Mouse (Mus musculus) right cerebral cortex, adult 18-20 months (tissue): ENCODE data around the gene Vwc2l.

Experiments
- DNase-seq: peaks from one replicate; pipeline ENCODE4 v3.0.0; 2022; ENCODE audit warnings: mixed read lengths

Gene Vwc2l

GRCm38 (mm10) chr1:70725655-70726066 lies at the start of gene Vwc2l:
Gene Vwc2l (plus strand): TSS chr1:70725715.
- DNase-seq = peak; percentile 52

GRCm38 (mm10) chr1:70692529-70692928 lies 33.0 kb upstream of the Vwc2l start:
- no peak for DNase-seq

DNA sequence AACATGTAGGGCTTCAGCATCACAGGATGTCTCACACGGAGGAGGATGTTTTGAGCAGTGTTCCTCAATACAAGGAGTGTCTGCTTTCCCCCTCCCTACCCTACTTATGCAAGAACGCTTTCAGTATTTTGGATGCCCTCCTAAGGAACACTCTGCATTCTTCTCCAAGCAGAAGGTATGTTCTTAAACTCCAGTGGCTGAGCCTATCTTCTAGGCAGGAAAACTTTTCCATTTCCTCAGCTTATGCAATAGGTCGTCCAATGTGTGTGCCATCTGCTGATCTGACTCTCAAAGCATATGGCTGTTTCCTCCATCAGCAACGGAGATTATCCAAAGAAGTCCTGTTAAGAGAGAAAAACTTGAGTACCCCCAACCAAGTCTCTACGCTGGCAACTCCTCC lies 25.2 kb upstream of the Vwc2l start:
- peak; percentile 10 for DNase-seq

DNA sequence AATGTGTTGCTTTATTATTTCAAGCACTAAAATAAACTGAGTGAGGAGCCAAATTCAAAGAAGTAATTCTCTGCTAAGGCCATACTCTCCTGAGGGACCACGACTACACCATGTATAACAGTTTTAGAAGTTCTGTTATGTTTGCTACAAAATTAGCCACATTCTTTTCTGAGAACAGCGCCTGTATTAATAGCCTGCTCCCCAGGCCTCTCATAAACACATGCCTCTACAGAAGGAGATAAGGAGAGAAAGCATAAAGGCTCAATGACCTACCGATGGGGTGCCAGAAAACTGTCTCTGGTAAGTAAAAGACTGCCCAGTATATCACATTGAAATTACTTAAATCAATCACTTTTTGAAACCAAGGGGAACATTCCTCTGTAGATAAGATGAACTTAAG lies 21.6 kb upstream of the Vwc2l start:
- DNase-seq = no peak

DNA sequence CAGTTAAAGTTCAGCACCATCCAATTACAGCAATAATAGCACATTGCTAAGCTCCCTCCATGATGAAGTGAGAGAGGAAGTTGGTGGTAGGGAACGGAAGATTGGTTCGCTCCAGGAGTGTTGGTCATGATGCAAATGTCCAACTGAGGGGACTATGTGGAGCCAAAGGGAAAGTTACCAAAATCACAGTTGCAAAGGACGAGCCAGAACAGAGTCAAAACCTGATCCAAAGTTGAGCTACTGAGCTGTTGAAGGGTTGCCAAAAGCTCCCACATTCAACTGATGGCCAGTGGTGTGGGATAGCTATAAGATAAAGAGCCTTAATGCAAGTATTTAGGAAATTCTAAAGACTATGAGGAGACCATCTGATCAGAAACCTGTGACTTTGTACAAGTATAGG lies 19.7 kb upstream of the Vwc2l start:
- DNase-seq = no peak

GRCm38 (mm10) chr1:70725045-70725444 lies 470 bp upstream of the Vwc2l start:
- no peak for DNase-seq

GRCm38 (mm10) chr1:70787146-70787545 lies 61.6 kb downstream of the Vwc2l start:
- DNase-seq = no peak

GRCm38 (mm10) chr1:70791636-70792035 lies 66.1 kb downstream of the Vwc2l start:
- no peak for DNase-seq

DNA sequence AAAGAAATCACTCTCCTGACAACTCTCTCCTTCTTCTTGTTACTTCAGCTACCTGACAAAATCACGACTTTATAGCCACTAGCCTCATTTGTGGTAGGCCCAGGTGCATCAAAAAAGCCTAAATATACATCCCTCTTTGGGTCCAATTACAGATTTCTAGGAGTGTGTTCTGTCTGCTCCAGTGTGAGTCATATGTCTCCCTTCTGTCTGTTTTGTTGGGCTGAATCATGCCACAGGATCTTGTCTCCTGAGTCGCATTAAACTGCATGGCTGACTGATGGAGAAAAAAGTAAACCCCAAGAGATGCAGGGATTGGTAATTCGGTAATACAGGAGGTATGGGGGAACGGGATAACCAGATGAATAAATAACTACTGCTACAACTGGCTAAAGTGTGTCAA lies 69.6 kb downstream of the Vwc2l start:
- DNase-seq = peak; percentile 5

DNA sequence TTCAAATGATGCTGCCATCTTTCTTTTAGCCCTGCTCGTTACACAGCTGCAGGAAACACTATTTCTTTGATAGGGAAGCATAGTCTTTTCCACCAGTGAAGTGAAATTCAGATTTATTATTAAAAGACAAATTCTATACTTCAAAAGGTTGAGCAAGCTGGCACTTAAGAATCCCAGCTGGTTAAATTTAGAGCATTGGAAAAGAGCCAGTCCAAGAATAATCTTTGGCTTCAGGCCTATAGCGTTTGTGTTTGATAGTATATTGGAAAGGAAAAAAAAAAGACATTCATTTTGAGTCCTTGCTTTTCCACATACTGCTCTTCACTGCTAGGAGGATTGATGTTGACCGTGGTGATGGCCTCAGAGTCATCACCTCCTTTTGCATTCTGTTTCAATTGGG lies 77.9 kb downstream of the Vwc2l start:
- no peak for DNase-seq

- DNase-seq = no peak
These were observed 97.6 kb downstream of the Vwc2l start for GRCm38 (mm10) chr1:70823111-70823510.

GRCm38 (mm10) chr1:70833262-70833661 lies 107.7 kb downstream of the Vwc2l start:
- no peak for DNase-seq

- DNase-seq = no peak
These were observed 116.7 kb downstream of the Vwc2l start for GRCm38 (mm10) chr1:70842222-70842621.

GRCm38 (mm10) chr1:70845276-70845675 lies 119.8 kb downstream of the Vwc2l start:
- DNase-seq = no peak

DNA sequence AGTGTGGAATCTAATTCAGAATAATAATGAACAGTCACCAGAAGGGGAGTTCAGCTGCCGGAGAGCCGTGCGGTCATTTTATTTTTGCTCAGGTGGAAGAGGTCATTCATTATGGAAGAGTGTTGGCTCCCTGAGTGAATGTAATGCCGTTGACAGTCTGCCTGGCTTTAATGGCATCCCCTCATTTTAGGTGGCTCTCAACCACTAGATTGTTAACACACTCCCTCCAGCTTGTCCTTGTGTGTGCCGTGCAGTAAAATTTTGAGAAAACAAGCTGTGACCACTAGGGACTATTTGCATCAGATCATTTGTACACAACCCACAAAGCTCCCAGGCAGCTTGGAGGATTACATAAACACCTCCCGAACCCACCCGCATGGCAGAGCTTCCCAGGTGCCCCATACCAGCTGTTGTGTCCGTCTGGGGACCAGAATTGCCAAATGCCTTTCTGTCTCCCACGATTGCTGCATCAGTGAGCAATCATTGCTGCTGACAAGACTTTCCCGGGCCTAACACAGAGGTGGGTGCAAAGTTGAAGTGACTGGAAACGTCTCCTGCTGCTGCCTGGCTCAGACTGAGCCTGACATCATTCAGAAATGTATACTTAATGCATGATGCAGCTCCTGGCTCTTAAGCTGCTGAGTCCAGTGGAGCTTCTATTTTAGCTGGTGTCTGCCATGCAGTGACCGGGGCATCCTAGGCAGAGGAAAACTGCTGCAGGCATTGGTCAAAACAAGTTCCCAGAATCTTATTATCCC lies 126.3 kb downstream of the Vwc2l start:
- peak; percentile 15 for DNase-seq

- DNase-seq = no peak
These were observed 127.9 kb downstream of the Vwc2l start for GRCm38 (mm10) chr1:70853446-70853845.

DNA sequence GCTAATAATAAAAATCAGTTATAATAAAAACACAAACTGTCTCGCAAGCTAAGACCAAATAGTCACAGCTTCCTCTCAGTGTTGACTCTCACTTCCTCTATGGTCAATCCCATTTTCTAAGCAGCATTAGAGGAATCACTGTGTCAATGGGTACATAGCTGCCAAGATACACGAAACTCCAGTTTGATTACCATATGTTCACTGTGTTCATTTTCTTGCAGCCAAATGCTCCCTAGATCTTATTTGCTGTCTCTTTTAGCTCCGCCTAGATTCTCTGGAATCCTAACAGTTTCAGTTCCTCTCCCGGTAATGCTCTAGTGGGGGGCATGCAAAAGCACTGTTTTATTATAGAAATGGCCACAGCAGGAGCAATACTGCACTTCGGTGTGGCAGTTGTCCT lies 130.4 kb downstream of the Vwc2l start:
- DNase-seq = no peak

- peak; percentile 12 for DNase-seq
These were observed 136.2 kb downstream of the Vwc2l start for GRCm38 (mm10) chr1:70861672-70862071.

- DNase-seq = no peak
These were observed 140.6 kb downstream of the Vwc2l start for GRCm38 (mm10) chr1:70866137-70866536.

DNA sequence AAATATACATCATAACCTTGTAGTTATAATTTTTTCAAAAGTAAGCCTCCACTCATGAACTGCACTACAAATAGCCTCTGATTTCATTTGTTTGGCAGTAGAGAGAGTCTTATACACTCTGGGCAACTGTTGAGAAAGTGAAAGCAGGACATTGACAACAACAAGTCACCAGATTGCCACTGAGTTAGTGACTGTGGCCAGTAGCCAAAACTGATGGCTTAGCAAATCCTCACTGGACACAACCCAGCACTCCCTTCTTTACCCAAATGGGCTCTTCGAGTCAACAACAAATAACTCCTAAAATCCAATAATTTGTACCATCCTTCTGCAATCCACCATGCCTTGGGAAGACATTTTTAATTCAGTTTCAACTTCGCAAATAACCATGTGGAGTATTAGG lies 155.0 kb downstream of the Vwc2l start:
- no peak for DNase-seq

DNA sequence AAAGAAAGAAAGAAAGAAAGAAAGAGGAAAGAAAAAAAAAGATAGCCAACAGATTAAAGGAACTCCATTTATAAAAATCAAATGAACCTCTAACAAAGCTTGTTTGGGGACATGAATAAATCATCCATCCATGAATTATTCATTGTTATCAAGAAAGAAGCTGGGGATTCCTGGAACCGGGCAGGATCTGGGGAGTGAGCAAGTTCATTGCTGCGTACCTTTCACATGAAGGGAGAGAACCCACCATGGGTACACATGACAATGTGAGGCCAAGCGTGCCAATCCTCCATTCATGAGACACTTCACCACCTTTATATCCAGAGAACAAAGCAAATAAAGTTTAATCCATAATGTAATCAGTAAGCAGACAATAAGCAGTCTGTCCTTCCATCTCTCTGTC lies 155.8 kb downstream of the Vwc2l start:
- DNase-seq = no peak

DNA sequence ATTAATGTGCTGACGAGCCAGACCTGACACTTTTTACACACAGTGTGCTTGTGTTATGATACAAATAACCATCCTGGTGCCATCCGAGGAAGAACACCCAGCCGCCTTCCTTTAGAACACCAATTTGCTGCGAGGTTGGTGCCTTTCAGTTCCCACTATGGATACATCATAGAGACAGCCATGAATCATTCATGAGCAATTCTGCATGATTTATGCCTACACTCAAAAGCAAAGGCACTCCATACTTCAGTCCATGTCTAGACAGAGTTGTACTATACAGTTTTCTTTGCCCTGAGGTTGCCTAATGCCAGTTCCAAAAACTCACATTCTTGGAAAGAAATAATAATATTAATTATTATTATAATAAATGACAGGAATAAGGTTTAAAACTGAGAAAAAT lies 158.6 kb downstream of the Vwc2l start:
- DNase-seq = no peak

- DNase-seq = no peak
These were observed 176.8 kb downstream of the Vwc2l start for GRCm38 (mm10) chr1:70902311-70902710.

DNA sequence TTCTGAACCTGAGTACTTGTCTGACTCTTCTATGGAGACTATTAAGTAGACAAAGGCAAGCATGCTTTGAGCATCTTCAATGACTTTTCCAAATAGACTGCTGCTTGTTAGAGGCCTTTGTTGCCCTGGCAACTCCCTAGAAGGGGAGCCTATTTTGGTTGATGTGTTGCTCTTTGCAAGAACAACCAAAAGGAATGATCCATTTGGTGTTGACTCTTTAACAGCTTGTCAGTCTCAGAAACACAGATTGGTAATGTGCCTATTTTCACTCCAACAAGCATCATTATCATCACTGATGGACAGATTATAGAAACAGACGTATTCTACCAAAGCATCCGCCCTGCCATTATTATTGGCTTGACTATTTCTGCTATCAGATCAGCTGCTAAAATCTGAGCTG lies 181.9 kb downstream of the Vwc2l start:
- DNase-seq = no peak

DNA sequence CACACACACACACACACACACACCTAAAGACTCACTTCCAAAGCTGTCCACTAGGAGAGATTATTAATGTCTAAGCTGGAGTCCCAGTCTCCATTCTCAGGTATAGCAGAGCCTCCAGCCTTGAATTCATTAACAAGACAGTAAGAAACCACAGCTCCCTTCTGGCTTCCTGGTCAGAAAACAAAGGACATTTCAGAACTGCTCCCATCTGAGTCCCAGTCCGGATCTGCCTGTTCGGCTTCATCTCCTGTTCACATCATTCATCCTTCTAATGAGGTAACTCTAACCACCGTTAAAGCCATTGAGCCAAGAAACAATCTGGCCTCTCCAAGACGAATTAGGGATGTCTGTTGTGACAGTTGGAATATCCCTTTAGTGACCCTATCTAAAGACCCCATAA lies 185.7 kb downstream of the Vwc2l start:
- DNase-seq = no peak
